Mouse (Mus musculus) forebrain, embryonic 11.5 days (tissue): ENCODE data around the gene 2010300C02Rik. TPM values are rescaled to one million over a fixed set of nuclear protein-coding genes. Genes with fewer than 3 reads are reported as not detected.

ENCODE experiments used
- ATAC-seq: fragments of 200-750 bp; cut with Nextera tagmentation; replicated peaks from 2 replicates; pipeline ENCODE4 v1.8.0; 2017; ENCODE audit warnings: moderate TSS enrichment; ENCODE audit not compliant: low FRiP score
- DNase-seq: peaks from one replicate; pipeline ENCODE4 v3.0.0-alpha.2; 2017; ENCODE audit warnings: low spot score
- H3K27ac ChIP-seq: fragments of 300-500 bp; sonication (generic); 2 replicates; pipeline ENCODE4 v1.5.1; 2014; ENCODE audit warnings: low read depth, low read length
- H3K27me3 ChIP-seq: fragments of 300-500 bp; sonication (generic); 2 replicates; pipeline ENCODE4 v1.6.1; 2014; ENCODE audit warnings: mild to moderate bottlenecking, low read length, mixed read lengths; ENCODE audit not compliant: control insufficient read depth, insufficient read depth
- H3K36me3 ChIP-seq: fragments of 300-500 bp; sonication (generic); 2 replicates; pipeline ENCODE4 v1.6.1; 2014; ENCODE audit warnings: mild to moderate bottlenecking, low read length, moderate library complexity, mixed read lengths; ENCODE audit not compliant: control insufficient read depth, insufficient read depth
- H3K4me1 ChIP-seq: fragments of 300-500 bp; sonication (generic); replicated peaks from 2 replicates; pipeline ENCODE4 v1.6.1; 2014; ENCODE audit warnings: low read length, mixed read lengths; ENCODE audit not compliant: control insufficient read depth, insufficient read depth
- H3K4me2 ChIP-seq: fragments of 300-500 bp; sonication (generic); 2 replicates; pipeline ENCODE4 v1.6.1; 2014; ENCODE audit warnings: low read depth, mild to moderate bottlenecking, low read length, moderate library complexity, mixed read lengths; ENCODE audit not compliant: severe bottlenecking
- H3K4me3 ChIP-seq: fragments of 300-500 bp; sonication (generic); 2 replicates; pipeline ENCODE4 v1.5.1; 2014; ENCODE audit warnings: low read depth, low read length
- H3K9ac ChIP-seq: fragments of 300-500 bp; sonication (generic); 2 replicates; pipeline ENCODE4 v1.6.1; 2014; ENCODE audit warnings: low read length
- H3K9me3 ChIP-seq: fragments of 300-500 bp; sonication (generic); 2 replicates; pipeline ENCODE4 v1.6.1; 2016; ENCODE audit warnings: low read length, mixed read lengths; ENCODE audit not compliant: control insufficient read depth
- WGBS: fragments of 180-500 bp; shearing (Covaris S2); extraction: QIAGEN DNeasy Blood & Tissue Kit; methylation state at CpG from one replicate; pipeline ENCODE4 v1.1.7; 2014; 5-methylcytosine and 5-hydroxymethylcytosine counted together
- polyA plus RNA-seq: library from polyadenylated mRNA; unstranded; fragments of >200 nt; fragmentation: Nextera tagmentation; extraction: Ambion mirVana; gene quantifications from 2 replicates; pipeline ENCODE4 v1.2.1, GENCODE M21; 2014

Gene 2010300C02Rik
- polyA plus RNA-seq, 1 experiment from 2014 or later: 0.86 TPM

- no peak for ATAC-seq
- 82% methylated on average over 5 of the region's 5 CpGs for WGBS
- no peak overlapping the region for H3K9ac ChIP-seq
Measured at GRCm38 (mm10) chr1:37687515-37687914, 32.4 kb downstream of the 2010300C02Rik start.

GRCm38 (mm10) chr1:37686953-37687441 is 32.9 kb downstream of the 2010300C02Rik start:
- WGBS: 88% methylated on average over 15 of the region's 15 CpGs
- no peaks in the 10 kb centered on the region for H3K9me3 ChIP-seq
- H3K9ac ChIP-seq: no peak overlapping the region
- H3K27me3 ChIP-seq: no peaks in the 10 kb centered on the region
- no peak overlapping the region for H3K4me3 ChIP-seq
- DNase-seq (no peak), ATAC-seq (no peak)
- no peak overlapping the region for H3K27ac ChIP-seq
- no peaks in the 10 kb centered on the region for H3K4me1 ChIP-seq
- no peaks in the 10 kb centered on the region for H3K36me3 ChIP-seq
- H3K4me2 ChIP-seq: no peak overlapping the region

More at GRCm38 (mm10) chr1:37687515-37687914, 32.4 kb downstream of the 2010300C02Rik start:
- no peak for DNase-seq
- H3K9me3 ChIP-seq: no peaks in the 10 kb centered on the region
- no peak overlapping the region for H3K4me2 ChIP-seq
- no peaks in the 10 kb centered on the region for H3K36me3 ChIP-seq
- no peaks in the 10 kb centered on the region for H3K27me3 ChIP-seq
- H3K4me3 ChIP-seq: no peak overlapping the region
- no peaks in the 10 kb centered on the region for H3K4me1 ChIP-seq
- no peak overlapping the region for H3K27ac ChIP-seq

GRCm38 (mm10) chr1:37678327-37679123 is 41.4 kb downstream of the 2010300C02Rik start:
- no peaks in the 10 kb centered on the region for H3K4me1 ChIP-seq

GRCm38 (mm10) chr1:37676967-37677512 is 42.8 kb downstream of the 2010300C02Rik start:
- Histone ChIP-seq H3K4me2 (no peak overlapping the region), H3K27ac (no peak overlapping the region), H3K4me3 (no peak overlapping the region), H3K4me1 (no peaks in the 10 kb centered on the region), H3K27me3 (no peaks in the 10 kb centered on the region), H3K9ac (no peak overlapping the region), H3K36me3 (no peaks in the 10 kb centered on the region), H3K9me3 (no peaks in the 10 kb centered on the region)
- ATAC-seq: no peak
- DNase-seq: no peak
- WGBS: 86% methylated on average over 7 of the region's 7 CpGs

More at GRCm38 (mm10) chr1:37678327-37679123, 41.4 kb downstream of the 2010300C02Rik start:
- 70% methylated on average over 9 of the region's 9 CpGs for WGBS
- H3K4me2 ChIP-seq: no peak overlapping the region
- H3K4me3 ChIP-seq: no peak overlapping the region
- DNase-seq (peak; percentile 90), ATAC-seq (no peak)
- H3K9ac ChIP-seq: no peak overlapping the region
- no peaks in the 10 kb centered on the region for H3K27me3 ChIP-seq
- no peak overlapping the region for H3K27ac ChIP-seq
- no peaks in the 10 kb centered on the region for H3K36me3 ChIP-seq
- no peaks in the 10 kb centered on the region for H3K9me3 ChIP-seq

GRCm38 (mm10) chr1:37675444-37675843 is 44.4 kb downstream of the 2010300C02Rik start:
- Histone ChIP-seq H3K36me3 (no peaks in the 10 kb centered on the region), H3K27me3 (no peaks in the 10 kb centered on the region), H3K4me2 (no peak overlapping the region), H3K4me1 (no peaks in the 10 kb centered on the region), H3K9ac (no peak overlapping the region), H3K4me3 (no peak overlapping the region), H3K9me3 (no peaks in the 10 kb centered on the region), H3K27ac (no peak overlapping the region)
- ATAC-seq (no peak), DNase-seq (no peak)
- 65% methylated on average over 6 of the region's 6 CpGs for WGBS

GRCm38 (mm10) chr1:37674266-37674665 is 45.6 kb downstream of the 2010300C02Rik start:
- 92% methylated on average over 8 of the region's 8 CpGs for WGBS
- H3K27ac ChIP-seq: no peak overlapping the region
- H3K9ac ChIP-seq: no peak overlapping the region
- ATAC-seq (no peak), DNase-seq (no peak)
- no peak overlapping the region for H3K4me2 ChIP-seq
- no peaks in the 10 kb centered on the region for H3K4me1 ChIP-seq
- no peaks in the 10 kb centered on the region for H3K27me3 ChIP-seq
- no peak overlapping the region for H3K4me3 ChIP-seq
- no peaks in the 10 kb centered on the region for H3K36me3 ChIP-seq
- H3K9me3 ChIP-seq: no peaks in the 10 kb centered on the region

- Histone ChIP-seq H3K36me3 (no peaks in the 10 kb centered on the region), H3K27me3 (no peaks in the 10 kb centered on the region), H3K9ac (no peak overlapping the region), H3K27ac (no peak overlapping the region), H3K4me1 (no peaks in the 10 kb centered on the region), H3K4me2 (no peak overlapping the region), H3K9me3 (no peaks in the 10 kb centered on the region), H3K4me3 (no peak overlapping the region)
- ATAC-seq (no peak), DNase-seq (no peak)
- 76% methylated on average over 4 of the region's 4 CpGs for WGBS
Measured at GRCm38 (mm10) chr1:37671316-37671715, 48.6 kb downstream of the 2010300C02Rik start.

GRCm38 (mm10) chr1:37667386-37667785 is 52.5 kb downstream of the 2010300C02Rik start:
- no peaks in the 10 kb centered on the region for H3K4me1 ChIP-seq
- no peaks in the 10 kb centered on the region for H3K27me3 ChIP-seq
- no peaks in the 10 kb centered on the region for H3K36me3 ChIP-seq
- ATAC-seq (no peak), DNase-seq (no peak)
- H3K4me3 ChIP-seq: no peak overlapping the region
- 87% methylated on average over 6 of the region's 6 CpGs for WGBS
- H3K4me2 ChIP-seq: no peak overlapping the region
- H3K9ac ChIP-seq: no peak overlapping the region
- no peak overlapping the region for H3K27ac ChIP-seq
- H3K9me3 ChIP-seq: no peaks in the 10 kb centered on the region
